Mouse (Mus musculus) liver, embryonic 13.5 days (tissue): Measurements from ENCODE around the gene Eomes. TPM values are rescaled to one million over a fixed set of nuclear protein-coding genes. Genes with fewer than 3 reads are reported as not detected.

ENCODE experiments used
- ATAC-seq: fragments of 200-750 bp; cut with Nextera tagmentation; 2 replicates; pipeline ENCODE4 v1.8.0; 2017; ENCODE audit warnings: low read depth, mild to moderate bottlenecking, moderate number of reproducible peaks, moderate library complexity
- DNase-seq: peaks from one replicate; pipeline ENCODE4 v3.0.0; 2022
- H3K27ac ChIP-seq: fragments of 300-500 bp; sonication (generic); 2 replicates; pipeline ENCODE4 v1.5.1; 2015; ENCODE audit warnings: moderate library complexity, mild to moderate bottlenecking, inconsistent platforms
- H3K27me3 ChIP-seq: fragments of 300-500 bp; sonication (generic); 2 replicates; pipeline ENCODE4 v1.6.1; 2015; ENCODE audit warnings: mild to moderate bottlenecking, inconsistent platforms
- H3K36me3 ChIP-seq: fragments of 300-500 bp; sonication (generic); 2 replicates; pipeline ENCODE4 v1.6.1; 2015; ENCODE audit warnings: mild to moderate bottlenecking, inconsistent platforms
- H3K4me1 ChIP-seq: fragments of 300-500 bp; sonication (generic); replicated peaks from 2 replicates; pipeline ENCODE4 v1.6.1; 2015; ENCODE audit warnings: inconsistent platforms
- H3K4me2 ChIP-seq: fragments of 300-500 bp; sonication (generic); 2 replicates; pipeline ENCODE4 v1.6.1; 2015; ENCODE audit warnings: inconsistent platforms, mild to moderate bottlenecking, moderate library complexity
- H3K4me3 ChIP-seq: fragments of 300-500 bp; sonication (generic); replicated peaks from 2 replicates; pipeline ENCODE4 v1.5.1; 2015; ENCODE audit warnings: mild to moderate bottlenecking, inconsistent platforms
- H3K9ac ChIP-seq: fragments of 300-500 bp; sonication (generic); 2 replicates; pipeline ENCODE4 v1.6.1; 2015; ENCODE audit warnings: mild to moderate bottlenecking, inconsistent platforms
- H3K9me3 ChIP-seq: fragments of 300-500 bp; sonication (generic); replicated peaks from 2 replicates; pipeline ENCODE4 v1.6.1; 2016; ENCODE audit warnings: inconsistent platforms
- whole genome bisulfite sequencing: fragments of 180-500 bp; shearing (Covaris S2); methylation state at CpG from one replicate; pipeline ENCODE4 v1.1.7; 2015; ENCODE audit not compliant: insufficient replicate concordance; 5-methylcytosine and 5-hydroxymethylcytosine counted together
- polyA plus RNA-seq: library from polyadenylated mRNA; unstranded; fragments of >200 nt; fragmentation: Nextera tagmentation; extraction: Ambion mirVana; gene quantifications from 2 replicates; pipeline ENCODE4 v1.2.1, GENCODE M21; 2015

Gene Eomes
- polyA plus RNA-seq, 1 experiment from 2014 or later: not detected

DNA sequence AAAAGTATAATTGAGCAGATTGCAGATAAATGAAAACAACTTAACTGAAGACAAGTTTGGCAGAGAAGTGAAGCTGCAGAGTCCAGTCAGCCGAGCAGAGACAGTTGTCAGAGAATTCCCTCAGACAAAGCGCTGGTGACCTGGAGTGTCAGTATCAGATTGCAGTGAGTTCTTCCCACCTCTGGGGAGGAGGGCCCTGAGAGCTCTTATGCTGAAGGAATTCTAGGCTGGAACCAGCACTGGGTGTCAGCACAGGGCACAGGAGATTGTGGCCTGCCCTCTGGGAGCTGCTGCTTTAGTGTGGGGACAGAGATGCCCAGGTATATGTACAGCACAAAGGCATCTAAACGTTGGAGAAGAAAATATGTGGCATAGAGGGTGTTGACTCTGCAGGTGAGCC is 42.8 kb downstream of the Eomes start:
- Histone ChIP-seq H3K36me3 (peaks cover 23% of the 10 kb centered on the region), H3K4me3 (no peak overlapping the region), H3K27me3 (no peaks in the 10 kb centered on the region), H3K4me1 (peaks cover 17% of the 10 kb centered on the region), H3K9me3 (no peaks in the 10 kb centered on the region), H3K27ac (no peak overlapping the region), H3K4me2 (no peak overlapping the region), H3K9ac (no peak overlapping the region)
- ATAC-seq (no peak), DNase-seq (no peak)
- WGBS: 53% methylated on average over 3 of the region's 3 CpGs

DNA sequence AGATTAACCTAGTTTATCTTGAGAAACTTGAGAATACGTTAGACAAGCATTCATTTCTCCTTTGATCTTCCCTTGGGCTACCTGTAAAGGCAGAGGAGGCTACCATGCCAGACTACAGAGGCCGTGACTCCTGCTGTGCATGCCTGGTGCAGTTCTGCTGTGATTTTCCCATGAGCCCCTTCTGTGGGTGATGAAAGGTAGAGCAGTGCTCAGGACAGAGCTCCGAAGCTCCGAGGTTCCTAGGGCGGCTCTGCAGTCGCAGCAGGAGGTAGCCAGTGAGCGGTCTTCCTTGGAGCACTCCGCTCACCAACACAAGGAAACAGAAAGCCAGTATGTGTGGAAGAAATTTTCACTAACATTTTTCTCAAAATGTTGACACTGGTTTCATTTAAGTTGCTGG is 43.6 kb downstream of the Eomes start:
- no peaks in the 10 kb centered on the region for H3K9me3 ChIP-seq
- WGBS: 80% methylated on average over 8 of the region's 8 CpGs
- no peak overlapping the region for H3K27ac ChIP-seq
- H3K36me3 ChIP-seq: peaks cover 25% of the 10 kb centered on the region
- peaks cover 11% of the 10 kb centered on the region; the same call in 1 of the 2 replicates for H3K4me1 ChIP-seq
- no peak overlapping the region for H3K9ac ChIP-seq
- H3K4me3 ChIP-seq: no peak overlapping the region
- no peaks in the 10 kb centered on the region for H3K27me3 ChIP-seq
- H3K4me2 ChIP-seq: no peak overlapping the region
- no peak for DNase-seq
- ATAC-seq: no peak

DNA sequence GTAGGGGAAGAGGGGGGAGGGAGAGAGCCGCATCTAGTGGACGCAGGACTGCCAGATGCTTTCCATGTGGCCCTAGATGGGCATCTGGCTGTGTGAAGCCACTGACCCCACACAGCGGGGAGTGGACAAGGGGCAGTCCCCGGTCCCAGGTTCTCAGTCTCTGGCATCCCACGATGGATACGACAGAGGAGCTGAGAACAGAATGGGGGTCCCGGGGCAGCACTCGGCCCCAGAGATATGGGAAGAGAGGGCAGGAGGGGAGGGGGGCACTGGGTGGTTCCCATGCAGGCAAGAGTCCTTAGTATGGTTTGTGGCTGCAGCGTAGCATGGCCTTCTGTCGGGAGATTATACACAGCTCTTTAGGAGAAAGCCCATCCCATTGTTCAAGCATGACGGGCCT is 45.7 kb downstream of the Eomes start:
- H3K36me3 ChIP-seq: peaks cover 42% of the 10 kb centered on the region
- WGBS: 87% methylated on average over 11 of the region's 11 CpGs
- DNase-seq: no peak
- H3K9me3 ChIP-seq: no peaks in the 10 kb centered on the region
- no peak overlapping the region for H3K9ac ChIP-seq
- peaks cover 8% of the 10 kb centered on the region; the same call in 1 of the 2 replicates for H3K4me1 ChIP-seq
- H3K27ac ChIP-seq: no peak overlapping the region
- no peak overlapping the region for H3K4me3 ChIP-seq
- no peak overlapping the region for H3K4me2 ChIP-seq
- no peak for ATAC-seq
- no peaks in the 10 kb centered on the region for H3K27me3 ChIP-seq

DNA sequence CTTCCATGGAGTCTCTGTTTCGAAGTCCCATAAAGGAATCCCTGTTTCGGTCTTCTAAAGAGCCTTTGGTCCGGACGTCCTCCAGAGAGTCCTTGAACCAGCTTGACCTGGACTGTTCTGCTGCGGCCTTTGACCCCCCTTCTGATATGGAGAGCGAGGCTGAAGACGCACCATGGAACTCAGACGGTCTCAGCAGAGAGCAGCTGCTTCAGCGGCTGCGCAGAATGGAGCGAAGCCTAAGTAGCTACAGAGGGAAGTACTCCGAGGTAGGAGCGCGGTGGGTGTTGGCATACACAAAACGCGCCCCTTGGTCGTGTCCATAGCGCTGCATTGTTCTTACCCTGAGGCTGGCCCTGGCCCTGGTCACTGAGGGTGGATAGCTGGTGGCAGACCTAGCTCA is 49.0 kb downstream of the Eomes start:
- WGBS: 86% methylated on average over 18 of the region's 18 CpGs
- no peak for DNase-seq
- Histone ChIP-seq H3K36me3 (peaks cover 71% of the 10 kb centered on the region), H3K4me3 (no peak overlapping the region), H3K27me3 (no peaks in the 10 kb centered on the region), H3K27ac (no peak overlapping the region), H3K4me1 (no peaks in the 10 kb centered on the region), H3K9ac (no peak overlapping the region), H3K4me2 (no peak overlapping the region), H3K9me3 (no peaks in the 10 kb centered on the region)
- ATAC-seq: no peak

DNA sequence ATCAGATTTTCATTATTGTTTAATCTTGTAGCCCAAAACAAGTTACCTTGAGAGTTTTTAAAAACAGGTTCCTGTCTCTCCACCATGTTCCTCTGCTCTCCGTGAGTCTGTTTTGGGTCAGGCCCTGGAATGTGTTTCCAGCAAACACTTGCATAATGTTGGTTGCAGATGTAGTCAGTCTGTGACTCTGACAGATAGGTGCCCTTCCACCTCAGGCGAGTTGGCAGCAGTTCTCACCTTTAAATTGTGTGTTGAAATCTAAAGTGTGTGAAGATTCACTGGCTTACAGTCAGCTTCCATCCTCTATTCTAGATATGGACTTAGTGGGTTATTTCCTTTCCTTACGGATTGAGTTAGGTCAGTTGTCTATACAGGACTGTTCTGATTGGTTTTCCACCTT is 51.8 kb downstream of the Eomes start:
- Histone ChIP-seq H3K27me3 (no peaks in the 10 kb centered on the region), H3K9me3 (no peaks in the 10 kb centered on the region), H3K27ac (no peak overlapping the region), H3K9ac (no peak overlapping the region), H3K4me3 (no peak overlapping the region), H3K4me2 (no peak overlapping the region), H3K36me3 (peaks cover 74% of the 10 kb centered on the region), H3K4me1 (no peaks in the 10 kb centered on the region)
- WGBS: 82% methylated on average over 3 of the region's 3 CpGs
- ATAC-seq: no peak
- no peak for DNase-seq

DNA sequence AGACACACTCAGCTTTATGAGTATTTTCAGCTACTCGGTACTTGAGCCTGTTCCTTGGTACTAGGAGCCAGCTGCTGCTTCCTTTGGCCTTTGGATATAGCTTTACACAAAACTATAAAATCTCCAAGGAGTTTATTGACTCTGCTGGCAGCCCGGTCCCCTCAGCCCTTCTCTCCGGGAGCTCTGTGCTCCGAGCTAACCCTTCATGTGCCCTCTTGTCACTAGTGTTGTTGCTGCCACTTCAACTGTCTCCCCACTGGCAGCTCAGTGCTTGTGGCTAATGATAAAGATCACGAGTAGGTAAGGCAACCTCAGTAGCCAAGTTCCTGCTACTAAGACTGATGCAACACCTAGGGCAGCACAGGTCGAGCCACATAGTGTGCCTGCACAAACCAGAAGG is 52.7 kb downstream of the Eomes start:
- no peak overlapping the region for H3K9ac ChIP-seq
- no peak overlapping the region for H3K27ac ChIP-seq
- no peaks in the 10 kb centered on the region for H3K27me3 ChIP-seq
- H3K9me3 ChIP-seq: no peaks in the 10 kb centered on the region
- 81% methylated on average over 6 of the region's 6 CpGs for WGBS
- peaks cover 76% of the 10 kb centered on the region for H3K36me3 ChIP-seq
- no peak overlapping the region for H3K4me3 ChIP-seq
- H3K4me1 ChIP-seq: no peaks in the 10 kb centered on the region
- ATAC-seq (no peak), DNase-seq (no peak)
- H3K4me2 ChIP-seq: no peak overlapping the region

DNA sequence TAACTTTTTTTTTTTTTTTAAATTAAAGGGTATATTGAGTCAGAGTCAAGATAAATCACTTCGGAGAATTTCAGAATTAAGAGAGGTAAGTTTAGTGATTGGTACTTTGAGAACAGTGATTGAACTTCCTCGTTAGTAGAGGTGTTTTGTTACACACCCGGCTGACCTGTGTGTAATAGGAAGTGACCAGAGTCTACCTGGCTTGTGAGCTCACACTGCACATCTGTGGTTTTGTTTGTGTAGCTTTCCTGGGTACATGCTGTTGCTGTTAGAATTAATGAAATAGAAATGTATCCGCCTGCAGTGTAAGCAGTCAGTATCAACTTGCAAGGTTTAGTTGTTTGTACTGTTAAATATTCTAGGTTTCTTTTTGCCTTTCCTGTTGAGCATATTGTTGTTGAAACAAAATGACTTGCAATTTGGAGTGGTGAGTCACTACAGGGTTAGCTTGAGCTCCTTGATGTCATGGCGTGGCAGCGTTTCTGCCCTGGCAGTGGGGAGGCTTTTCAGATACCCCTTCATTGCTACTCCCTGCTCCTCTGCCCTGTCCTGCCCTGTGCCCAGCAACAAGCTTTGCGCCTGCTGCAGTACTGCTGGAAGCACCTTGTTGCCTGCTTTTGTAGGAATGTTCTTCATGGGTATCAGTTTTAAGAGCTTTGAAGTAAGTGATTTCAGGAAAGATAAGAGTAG is 54.6 kb downstream of the Eomes start:
- Histone ChIP-seq H3K9me3 (no peaks in the 10 kb centered on the region), H3K4me1 (peaks cover 7% of the 10 kb centered on the region), H3K27ac (no peak overlapping the region), H3K27me3 (no peaks in the 10 kb centered on the region), H3K36me3 (peaks cover 82% of the 10 kb centered on the region), H3K4me3 (no peak overlapping the region), H3K9ac (no peak overlapping the region), H3K4me2 (no peak overlapping the region)
- no peak for DNase-seq
- WGBS: 82% methylated on average over 7 of the region's 7 CpGs
- ATAC-seq: no peak

Other genes starting within 250 kb of the Eomes start
- 14.6 and 17.7 TPM in 2 replicates for gene Golga4, start 28.1 kb downstream of the Eomes start, polyA plus RNA-seq
- gene Itga9, start 128.5 kb downstream of the Eomes start, polyA plus RNA-seq: 2.2 and 2.5 TPM in 2 replicates